ENCODE assay signal across 38 mouse cellular contexts in genomic region chr14:48633141-48633540, GRCm38 (mm10). TPM values are rescaled to one million over a fixed set of nuclear protein-coding genes. Genes with fewer than 3 reads are reported as not detected.
"Had no signal": no experiment of that assay in that cellular context is flagged by ENCODE, and none has a peak within 500 bp of the region (broad histone marks: within the 10 kb centered on the region; RNA-seq: fewer than 3 reads in every experiment).

No protein-coding gene starts in this region.

- H3K4me2 ChIP-seq: limb, embryonic 12.5 days; limb, embryonic 13.5 days; limb, embryonic 15.5 days; liver, embryonic 11.5 days; liver, embryonic 12.5 days; liver, embryonic 13.5 days; liver, embryonic 15.5 days; lung, embryonic 14.5 days; lung, embryonic 15.5 days; midbrain, embryonic 12.5 days; midbrain, embryonic 13.5 days; neural tube, embryonic 12.5 days had no signal

- H3K9ac ChIP-seq: limb, embryonic 12.5 days; limb, embryonic 13.5 days; limb, embryonic 15.5 days; liver, embryonic 12.5 days; liver, embryonic 13.5 days; liver, embryonic 14.5 days; liver, embryonic 15.5 days; liver, postnatal 0 days; lung, embryonic 14.5 days; lung, embryonic 15.5 days; midbrain, embryonic 12.5 days; midbrain, embryonic 13.5 days; neural tube, embryonic 12.5 days had no signal

- H3K4me1 ChIP-seq: limb, embryonic 10.5 days; limb, embryonic 12.5 days; limb, embryonic 13.5 days; limb, embryonic 15.5 days; liver, embryonic 12.5 days; liver, embryonic 13.5 days; liver, embryonic 15.5 days; lung, embryonic 15.5 days; megakaryocyte, embryonic 14.5 days; midbrain, embryonic 10.5 days; midbrain, embryonic 12.5 days; midbrain, embryonic 13.5 days; neural tube, embryonic 12.5 days had no signal

- H3K9me3 ChIP-seq: limb, embryonic 10.5 days; limb, embryonic 12.5 days; limb, embryonic 13.5 days; limb, embryonic 15.5 days; liver, embryonic 12.5 days; liver, embryonic 13.5 days; liver, embryonic 15.5 days; lung, embryonic 15.5 days; midbrain, embryonic 10.5 days; midbrain, embryonic 12.5 days; midbrain, embryonic 13.5 days; neural tube, embryonic 12.5 days had no signal

- H3K27ac ChIP-seq: limb, embryonic 10.5 days; limb, embryonic 12.5 days; limb, embryonic 13.5 days; limb, embryonic 15.5 days; liver, embryonic 12.5 days; liver, embryonic 13.5 days; liver, embryonic 14.5 days; liver, embryonic 15.5 days; lung, embryonic 15.5 days; macrophage; midbrain, embryonic 10.5 days; midbrain, embryonic 12.5 days; midbrain, embryonic 13.5 days; neural tube, embryonic 12.5 days had no signal

- DNase-seq: left cerebral cortex, postnatal 4 days; liver; liver, embryonic 13.5 days; liver, postnatal 0 days; lung, adult 18-20 months; lung, adult 2 months; lung, embryonic 14.5 days; lung, postnatal 10 days; lung, postnatal 14 days; lung, postnatal 36 days; lung, postnatal 4 days; midbrain, embryonic 14.5 days had no signal

- ATAC-seq: liver, embryonic 12.5 days; liver, postnatal 0 days; lung, postnatal 0 days; midbrain, embryonic 13.5 days; midbrain, embryonic 16.5 days had no signal

- H3K4me3 ChIP-seq: limb, embryonic 10.5 days; limb, embryonic 12.5 days; limb, embryonic 13.5 days; limb, embryonic 15.5 days; liver, embryonic 12.5 days; liver, embryonic 13.5 days; liver, embryonic 15.5 days; lung, embryonic 15.5 days; megakaryocyte, embryonic 14.5 days; midbrain, embryonic 10.5 days; midbrain, embryonic 12.5 days; midbrain, embryonic 13.5 days; myocyte; neural tube, embryonic 12.5 days had no signal

- H3K27me3 ChIP-seq: limb, embryonic 12.5 days; limb, embryonic 13.5 days; limb, embryonic 15.5 days; liver, embryonic 12.5 days; liver, embryonic 13.5 days; liver, embryonic 15.5 days; lung, embryonic 15.5 days; megakaryocyte, embryonic 14.5 days; neural tube, embryonic 12.5 days had no signal

- H3K36me3 ChIP-seq: limb, embryonic 10.5 days; limb, embryonic 12.5 days; limb, embryonic 13.5 days; limb, embryonic 15.5 days; liver, embryonic 12.5 days; liver, embryonic 13.5 days; liver, embryonic 15.5 days; lung, embryonic 15.5 days; midbrain, embryonic 10.5 days; midbrain, embryonic 12.5 days; midbrain, embryonic 13.5 days; neural tube, embryonic 12.5 days had no signal

RNA-seq across cellular contexts. Expression of gene Otx2, which starts 40.5 kb away (rescaled TPM):
- total RNA-seq: liver, adult 2 months; megakaryocyte progenitor cell, adult 5-6 weeks; megakaryocyte, adult 5-6 weeks; megakaryocyte-erythroid progenitor cell, adult 5-6 weeks; monocyte, adult 5-6 weeks had no signal
- polyA plus RNA-seq: limb, embryonic 10.5 days; limb, embryonic 11.5 days; limb, embryonic 12.5 days; limb, embryonic 13.5 days; limb, embryonic 15.5 days; liver, adult 2 months; liver, embryonic 11.5 days; liver, embryonic 12.5 days; liver, embryonic 13.5 days; liver, embryonic 15.5 days; liver, embryonic 16.5 days; liver, postnatal 0 days; lung, adult 2 months; lung, embryonic 14.5 days; lung, embryonic 15.5 days; lung, embryonic 16.5 days; lung, postnatal 0 days; macrophage; myocyte; neural tube, embryonic 12.5 days had no signal
